Mouse (Mus musculus) forebrain, embryonic 10.5 days (tissue): ENCODE results near the gene Kcnh7. TPM values are rescaled to one million over a fixed set of nuclear protein-coding genes. Genes with fewer than 3 reads are reported as not detected.

Source experiments
- DNase-seq: peaks from one replicate; pipeline ENCODE4 v3.0.0-alpha.2; 2017; ENCODE audit warnings: low spot score; ENCODE audit errors: extremely low spot score
- H3K27ac ChIP-seq: fragments of 300-500 bp; sonication (generic); 2 replicates; pipeline ENCODE4 v1.5.1; 2016; ENCODE audit warnings: mild to moderate bottlenecking
- H3K27me3 ChIP-seq: fragments of 300-500 bp; sonication (generic); 2 replicates; pipeline ENCODE4 v1.6.1; 2016; ENCODE audit warnings: mild to moderate bottlenecking; ENCODE audit not compliant: poor library complexity, severe bottlenecking
- H3K36me3 ChIP-seq: fragments of 300-500 bp; sonication (generic); replicated peaks from 2 replicates; pipeline ENCODE4 v1.6.1; 2016; ENCODE audit warnings: mild to moderate bottlenecking, moderate library complexity
- H3K4me1 ChIP-seq: fragments of 300-500 bp; sonication (generic); 2 replicates; pipeline ENCODE4 v1.6.1; 2016
- H3K4me3 ChIP-seq: fragments of 300-500 bp; sonication (generic); 2 replicates; pipeline ENCODE4 v1.5.1; 2016; ENCODE audit warnings: mild to moderate bottlenecking, moderate library complexity
- H3K9me3 ChIP-seq: fragments of 300-500 bp; sonication (generic); 2 replicates; pipeline ENCODE4 v1.6.1; 2016; ENCODE audit warnings: mild to moderate bottlenecking, moderate library complexity
- WGBS: fragments of 180-500 bp; shearing (Covaris S2); methylation state at CpG from one replicate; pipeline ENCODE4 v1.1.7; 2016; 5-methylcytosine and 5-hydroxymethylcytosine counted together
- polyA plus RNA-seq: library from polyadenylated mRNA; unstranded; fragments of >200 nt; fragmentation: Nextera tagmentation; extraction: Ambion mirVana; gene quantifications from 2 replicates; pipeline ENCODE4 v1.2.1, GENCODE M21; 2016

Gene Kcnh7
- polyA plus RNA-seq, 1 experiment from 2014 or later = 0.41 TPM

DNA sequence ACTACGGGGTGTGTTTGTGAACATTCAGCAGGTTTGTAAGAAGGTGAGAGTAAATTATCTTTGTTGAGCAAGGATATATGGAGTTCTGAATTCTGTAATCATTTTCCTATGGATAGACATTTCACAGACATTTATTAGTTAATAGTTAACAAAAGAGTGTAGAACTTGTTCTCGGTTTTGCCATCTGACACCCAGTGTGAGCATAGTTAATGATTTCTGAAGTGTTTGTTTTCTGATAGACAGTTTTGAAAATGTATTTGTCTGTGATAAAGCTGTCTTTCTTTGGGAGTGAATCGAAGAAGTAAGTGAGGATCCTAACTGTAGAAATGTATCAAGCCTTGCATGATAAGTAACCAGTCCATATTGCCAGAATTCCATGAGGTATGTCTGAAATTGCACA is 276.4 kb downstream of the Kcnh7 start:
- no peak overlapping the region for H3K4me3 ChIP-seq
- no peak for DNase-seq
- H3K27me3 ChIP-seq = no peaks in the 10 kb centered on the region
- H3K27ac ChIP-seq = no peak overlapping the region
- H3K4me1 ChIP-seq = no peaks in the 10 kb centered on the region
- no peaks in the 10 kb centered on the region for H3K9me3 ChIP-seq
- no peaks in the 10 kb centered on the region for H3K36me3 ChIP-seq
- WGBS = 94% methylated on average over 3 of the region's 3 CpGs

- H3K4me3 ChIP-seq = no peak overlapping the region
- H3K4me1 ChIP-seq = no peaks in the 10 kb centered on the region
- H3K27me3 ChIP-seq = no peaks in the 10 kb centered on the region
- H3K9me3 ChIP-seq = no peaks in the 10 kb centered on the region
- H3K36me3 ChIP-seq = no peaks in the 10 kb centered on the region
- WGBS = 90% methylated on average over 1 of the region's 1 CpGs
- H3K27ac ChIP-seq = no peak overlapping the region
- no peak for DNase-seq
Observed at GRCm38 (mm10) chr2:62902363-62903353, 281.4 kb downstream of the Kcnh7 start.

DNA sequence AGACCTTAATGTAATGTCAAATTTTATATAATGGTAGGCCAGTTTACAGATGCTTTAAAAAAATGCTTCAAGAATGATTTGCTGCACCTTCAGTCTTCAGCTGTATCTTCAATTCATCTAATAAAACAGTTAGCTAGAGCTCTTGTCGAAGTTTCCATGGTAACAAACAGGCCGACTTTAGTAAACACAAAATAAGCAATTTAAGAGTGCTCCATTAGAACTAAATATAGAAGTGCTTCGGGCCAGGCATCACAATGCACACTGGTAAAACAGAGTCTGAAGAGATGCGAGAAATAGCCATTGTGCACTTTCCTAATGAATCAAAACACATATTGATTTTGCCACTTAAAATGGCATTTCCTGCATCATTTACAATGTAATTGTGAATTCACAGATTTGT is 305.3 kb downstream of the Kcnh7 start:
- 83% methylated on average over 4 of the region's 4 CpGs for WGBS
- Histone ChIP-seq H3K4me3 (no peak overlapping the region), H3K36me3 (no peaks in the 10 kb centered on the region), H3K27me3 (no peaks in the 10 kb centered on the region), H3K9me3 (no peaks in the 10 kb centered on the region), H3K4me1 (no peaks in the 10 kb centered on the region), H3K27ac (no peak overlapping the region)
- no peak for DNase-seq

DNA sequence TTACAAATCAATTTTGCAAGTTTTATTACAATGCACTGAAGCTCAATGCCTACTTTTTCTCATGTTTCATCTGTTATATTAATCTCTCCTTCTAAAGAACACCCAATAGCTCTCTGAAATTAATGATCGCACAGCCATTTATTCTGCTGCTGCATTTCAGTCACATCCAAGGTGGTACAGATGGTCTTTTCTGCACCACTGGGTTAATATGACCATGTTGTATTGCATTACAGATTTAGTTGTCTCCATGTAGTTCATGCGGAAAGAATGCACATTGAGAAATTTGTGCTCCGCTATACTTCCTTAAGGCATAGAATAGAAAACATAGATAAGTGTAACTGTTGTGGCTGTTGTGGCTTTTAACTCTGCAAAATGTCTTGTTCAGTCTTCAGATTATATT is 328.7 kb downstream of the Kcnh7 start:
- Histone ChIP-seq H3K4me1 (no peaks in the 10 kb centered on the region), H3K27ac (no peak overlapping the region), H3K4me3 (no peak overlapping the region), H3K9me3 (no peaks in the 10 kb centered on the region), H3K27me3 (no peaks in the 10 kb centered on the region), H3K36me3 (no peaks in the 10 kb centered on the region)
- no peak for DNase-seq
- WGBS = 95% methylated on average over 3 of the region's 3 CpGs

DNA sequence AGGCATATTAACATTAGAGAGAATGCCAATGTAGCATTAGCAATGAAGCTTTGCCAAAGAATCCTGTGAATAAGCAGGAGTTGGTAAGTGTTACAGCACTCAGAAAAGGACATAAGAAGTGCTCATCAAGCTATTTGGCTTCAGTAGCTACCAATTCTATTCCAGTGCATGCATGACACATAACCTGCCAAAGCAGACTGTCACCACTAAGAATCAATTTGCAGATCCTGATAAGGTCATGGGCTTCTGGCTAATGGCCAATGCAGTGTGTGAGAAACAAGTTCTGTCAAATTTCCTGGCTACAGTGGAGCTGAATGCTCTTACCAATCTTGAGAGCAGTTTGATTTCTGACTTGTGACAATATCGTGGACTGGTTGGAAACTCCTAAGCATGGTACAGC is 341.5 kb downstream of the Kcnh7 start:
- Histone ChIP-seq H3K4me3 (no peak overlapping the region), H3K4me1 (no peaks in the 10 kb centered on the region), H3K27me3 (no peaks in the 10 kb centered on the region), H3K36me3 (no peaks in the 10 kb centered on the region), H3K27ac (no peak overlapping the region), H3K9me3 (no peaks in the 10 kb centered on the region)
- no peak for DNase-seq
- WGBS = 85% methylated on average over 1 of the region's 1 CpGs

DNA sequence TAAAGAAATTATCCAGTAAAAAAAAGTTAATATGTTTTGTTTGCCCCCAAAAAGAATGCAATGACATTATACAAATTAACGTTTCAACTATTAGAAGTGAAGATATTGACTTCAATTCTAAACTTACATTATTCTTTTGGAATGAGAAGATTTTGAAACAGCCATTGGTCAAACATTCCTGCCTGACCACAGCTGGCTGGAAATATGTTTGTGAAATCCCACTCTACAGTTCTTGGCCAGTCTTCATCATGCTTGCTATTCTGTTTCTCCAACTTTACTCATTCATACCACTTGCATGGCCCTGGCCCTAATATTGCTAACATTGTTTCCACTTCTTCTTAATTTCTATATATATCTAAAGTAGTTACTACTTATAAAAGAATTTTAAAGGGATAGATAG is 349.8 kb downstream of the Kcnh7 start:
- Histone ChIP-seq H3K4me1 (no peaks in the 10 kb centered on the region), H3K36me3 (no peaks in the 10 kb centered on the region), H3K27ac (no peak overlapping the region), H3K9me3 (no peaks in the 10 kb centered on the region), H3K27me3 (no peaks in the 10 kb centered on the region), H3K4me3 (no peak overlapping the region)
- no peak for DNase-seq
- 84% methylated on average over 1 of the region's 1 CpGs for WGBS

DNA sequence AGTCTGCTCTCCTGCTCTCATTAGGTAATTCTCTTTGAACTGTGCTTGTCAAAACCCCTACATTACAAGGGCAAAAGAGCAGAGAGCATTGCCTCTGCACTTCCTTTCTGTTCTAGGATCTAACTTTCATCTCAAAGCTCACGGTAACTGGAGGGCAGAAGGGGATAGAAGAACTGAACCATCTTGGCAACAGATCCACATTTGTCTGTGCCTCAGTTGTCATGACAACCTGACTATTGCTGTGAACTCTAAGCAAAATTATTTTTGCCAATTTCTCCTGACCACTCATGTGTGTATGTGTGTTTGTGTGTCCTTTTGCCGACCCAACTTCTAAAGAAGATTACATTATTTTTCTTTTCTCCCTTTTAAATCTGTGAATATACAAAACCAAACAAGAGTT is 364.9 kb downstream of the Kcnh7 start:
- 75% methylated on average over 2 of the region's 2 CpGs for WGBS
- no peaks in the 10 kb centered on the region for H3K4me1 ChIP-seq
- no peaks in the 10 kb centered on the region for H3K9me3 ChIP-seq

DNA sequence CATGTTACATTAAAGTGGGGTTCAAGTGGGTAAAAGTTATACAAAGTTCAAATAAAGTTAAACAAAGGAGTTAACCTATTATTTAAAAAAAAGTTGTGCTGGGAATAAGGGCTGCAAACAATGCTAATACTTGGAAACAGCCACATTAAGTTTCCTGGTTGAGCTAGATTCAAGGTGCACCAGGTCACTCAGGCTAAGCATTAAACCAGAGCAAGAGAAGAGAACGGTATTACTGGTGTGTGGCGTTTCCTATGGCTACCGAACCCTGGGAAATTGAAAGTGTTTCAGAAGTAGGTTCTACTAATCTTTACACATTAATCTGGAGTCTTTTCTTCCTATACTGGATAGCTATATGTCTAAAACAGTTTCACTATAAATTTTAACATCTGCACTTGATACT is 368.1 kb downstream of the Kcnh7 start:
- Histone ChIP-seq H3K9me3 (no peaks in the 10 kb centered on the region), H3K27ac (no peak overlapping the region), H3K27me3 (no peaks in the 10 kb centered on the region), H3K36me3 (no peaks in the 10 kb centered on the region), H3K4me1 (no peaks in the 10 kb centered on the region), H3K4me3 (no peak overlapping the region)
- WGBS = 92% methylated on average over 3 of the region's 3 CpGs
- DNase-seq = no peak

More for the DNA sequence above, 364.9 kb downstream of the Kcnh7 start:
- Histone ChIP-seq H3K36me3 (no peaks in the 10 kb centered on the region), H3K27me3 (no peaks in the 10 kb centered on the region), H3K4me3 (no peak overlapping the region), H3K27ac (no peak overlapping the region)
- no peak for DNase-seq

GRCm38 (mm10) chr2:62808813-62809212 is 375.3 kb downstream of the Kcnh7 start:
- no peaks in the 10 kb centered on the region for H3K9me3 ChIP-seq
- no peaks in the 10 kb centered on the region for H3K27me3 ChIP-seq
- H3K27ac ChIP-seq = peak overlapping the region; percentile 35; the same call in 1 of the 2 replicates
- peaks cover 10% of the 10 kb centered on the region for H3K4me1 ChIP-seq
- DNase-seq = no peak
- no peak overlapping the region for H3K4me3 ChIP-seq
- 62% methylated on average over 4 of the region's 4 CpGs for WGBS
- H3K36me3 ChIP-seq = no peaks in the 10 kb centered on the region

DNA sequence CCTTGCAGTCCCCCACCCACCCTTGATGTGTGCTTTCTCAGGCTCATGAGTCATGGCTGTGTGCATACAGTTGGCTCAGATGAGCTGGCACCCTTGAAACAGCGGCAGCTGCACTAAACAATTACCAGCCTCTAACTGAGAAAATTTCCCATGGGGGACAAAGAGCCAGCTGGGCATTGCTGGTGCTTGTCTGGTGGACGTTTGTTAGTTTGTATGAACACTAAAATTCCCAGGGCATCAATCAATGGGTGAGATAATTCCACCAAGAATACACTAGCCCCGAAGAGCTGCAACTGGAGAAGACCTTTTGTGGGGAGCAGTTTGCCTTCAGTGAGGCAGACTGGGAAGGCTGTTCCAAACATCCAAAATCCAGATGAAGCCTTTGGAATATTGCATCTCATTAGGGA is 376.6 kb downstream of the Kcnh7 start:
- H3K36me3 ChIP-seq = no peaks in the 10 kb centered on the region
- H3K4me1 ChIP-seq = peaks cover 10% of the 10 kb centered on the region
- no peaks in the 10 kb centered on the region for H3K27me3 ChIP-seq
- H3K27ac ChIP-seq = peak overlapping the region; percentile 66
- DNase-seq = peak; percentile 21
- no peaks in the 10 kb centered on the region for H3K9me3 ChIP-seq
- 50% methylated on average over 3 of the region's 3 CpGs for WGBS
- no peak overlapping the region for H3K4me3 ChIP-seq

DNA sequence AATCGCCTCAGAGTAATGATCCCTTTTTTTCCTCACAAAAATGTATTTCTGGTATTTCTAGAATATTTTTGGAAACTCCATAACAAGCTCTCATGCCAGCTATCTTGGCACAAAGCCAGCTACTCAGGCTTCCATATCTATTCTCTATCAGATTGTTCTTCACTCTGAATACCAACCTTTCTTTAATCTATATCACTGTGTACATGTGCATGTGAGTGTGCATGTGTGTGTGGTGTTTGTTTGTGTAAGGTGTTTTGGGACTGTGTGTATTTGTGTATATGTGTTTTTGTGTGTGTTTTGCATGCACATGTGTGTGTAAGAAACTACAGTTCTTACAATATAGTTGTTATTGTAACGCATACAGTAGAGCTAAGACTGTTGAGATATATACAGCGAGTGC is 377.2 kb downstream of the Kcnh7 start:
- H3K4me1 ChIP-seq = peaks cover 10% of the 10 kb centered on the region
- H3K27ac ChIP-seq = peak overlapping the region; percentile 66
- no peak overlapping the region for H3K4me3 ChIP-seq
- WGBS = 93% methylated on average over 3 of the region's 3 CpGs
- H3K27me3 ChIP-seq = no peaks in the 10 kb centered on the region
- DNase-seq = no peak
- no peaks in the 10 kb centered on the region for H3K36me3 ChIP-seq
- no peaks in the 10 kb centered on the region for H3K9me3 ChIP-seq

- Histone ChIP-seq H3K4me1 (peaks cover 10% of the 10 kb centered on the region), H3K36me3 (no peaks in the 10 kb centered on the region), H3K4me3 (no peak overlapping the region), H3K27ac (no peak overlapping the region), H3K9me3 (no peaks in the 10 kb centered on the region), H3K27me3 (no peaks in the 10 kb centered on the region)
- DNase-seq = no peak
- 81% methylated on average over 1 of the region's 1 CpGs for WGBS
Observed at GRCm38 (mm10) chr2:62804030-62804429, 380.1 kb downstream of the Kcnh7 start.

DNA sequence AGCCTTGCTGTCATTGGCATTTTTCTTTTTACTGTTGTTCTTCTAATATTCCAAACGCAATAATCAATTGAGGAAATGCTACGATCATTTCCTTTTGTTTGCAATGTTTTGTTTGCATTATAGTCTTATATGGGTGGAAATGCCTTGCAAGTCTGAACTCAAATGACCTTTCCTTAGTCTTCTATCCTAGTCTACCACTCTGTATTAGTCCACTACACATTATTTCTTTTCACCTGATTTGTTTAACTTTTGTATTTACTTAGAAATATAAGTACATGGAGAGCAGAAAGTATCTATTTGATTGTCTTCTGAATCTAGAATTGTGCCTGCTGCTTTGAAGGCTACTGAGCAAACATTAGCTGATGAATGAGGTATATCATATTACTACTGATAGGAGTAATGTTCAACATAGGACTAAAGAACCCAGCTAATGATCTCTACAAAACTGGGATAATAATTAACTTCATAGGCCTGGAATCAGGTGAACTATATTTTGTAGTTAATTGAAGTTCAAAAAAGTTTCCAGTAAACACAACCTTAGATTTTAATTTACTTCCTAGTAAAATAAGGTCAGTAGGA is 399.5 kb downstream of the Kcnh7 start:
- 82% methylated on average over 2 of the region's 2 CpGs for WGBS

More for the DNA sequence above, 399.5 kb downstream of the Kcnh7 start:
- no peak for DNase-seq
- Histone ChIP-seq H3K27ac (no peak overlapping the region), H3K36me3 (no peaks in the 10 kb centered on the region), H3K4me3 (no peak overlapping the region), H3K9me3 (no peaks in the 10 kb centered on the region), H3K27me3 (no peaks in the 10 kb centered on the region), H3K4me1 (no peaks in the 10 kb centered on the region)
